Mouse (Mus musculus) midbrain, embryonic 16.5 days (tissue): ENCODE results near the gene Trim17. TPM values are rescaled to one million over a fixed set of nuclear protein-coding genes. Genes with fewer than 3 reads are reported as not detected.

ENCODE experiments used
- ATAC-seq: fragments of 200-750 bp; cut with Nextera tagmentation; 2 replicates; pipeline ENCODE4 v1.8.0; 2017; ENCODE audit warnings: moderate TSS enrichment
- H3K27ac ChIP-seq: fragments of 300-500 bp; sonication (generic); 2 replicates; pipeline ENCODE4 v1.5.1; 2014; ENCODE audit warnings: mild to moderate bottlenecking, low read length, mixed read lengths
- H3K27me3 ChIP-seq: fragments of 300-500 bp; sonication (generic); 2 replicates; pipeline ENCODE4 v1.6.1; 2014; ENCODE audit warnings: low read depth, low read length, mixed read lengths; ENCODE audit not compliant: control insufficient read depth, insufficient read depth
- H3K36me3 ChIP-seq: fragments of 300-500 bp; sonication (generic); 2 replicates; pipeline ENCODE4 v1.6.1; 2014; ENCODE audit warnings: mild to moderate bottlenecking, low read length, moderate library complexity, mixed read lengths; ENCODE audit not compliant: control insufficient read depth, insufficient read depth
- H3K4me1 ChIP-seq: fragments of 300-500 bp; sonication (generic); 2 replicates; pipeline ENCODE4 v1.6.1; 2014; ENCODE audit warnings: mild to moderate bottlenecking, low read length, mixed read lengths; ENCODE audit not compliant: control insufficient read depth, insufficient read depth
- H3K4me2 ChIP-seq: fragments of 300-500 bp; sonication (generic); 2 replicates; pipeline ENCODE4 v1.6.1; 2014; ENCODE audit warnings: mild to moderate bottlenecking, low read length, mixed read lengths
- H3K4me3 ChIP-seq: fragments of 300-500 bp; sonication (generic); 2 replicates; pipeline ENCODE4 v1.5.1; 2014; ENCODE audit warnings: low read depth, mild to moderate bottlenecking, low read length, moderate library complexity, mixed read lengths
- H3K9ac ChIP-seq: fragments of 300-500 bp; sonication (generic); 2 replicates; pipeline ENCODE4 v1.6.1; 2014; ENCODE audit warnings: low read depth, low read length, mixed read lengths
- H3K9me3 ChIP-seq: fragments of 300-500 bp; sonication (generic); replicated peaks from 2 replicates; pipeline ENCODE4 v1.6.1; 2014; ENCODE audit warnings: mild to moderate bottlenecking, low read length, mixed read lengths; ENCODE audit not compliant: control insufficient read depth, poor library complexity, severe bottlenecking
- WGBS: fragments of 180-500 bp; shearing (Covaris S2); extraction: QIAGEN DNeasy Blood & Tissue Kit; methylation state at CpG from one replicate; pipeline ENCODE4 v1.1.7; 2014; 5-methylcytosine and 5-hydroxymethylcytosine counted together
- microRNA-seq: library from miRNA; unstranded; fragments of <30 nt; microRNA quantifications from one replicate; pipeline ENCODE4, GENCODE M21; 2017
- polyA plus RNA-seq: library from polyadenylated mRNA; unstranded; fragments of >200 nt; fragmentation: Nextera tagmentation; extraction: Ambion mirVana; gene quantifications from 2 replicates; pipeline ENCODE4 v1.2.1, GENCODE M21; 2015

Trim17 gene
- polyA plus RNA-seq, 1 experiment from 2014 or later = 2.1 TPM

DNA sequence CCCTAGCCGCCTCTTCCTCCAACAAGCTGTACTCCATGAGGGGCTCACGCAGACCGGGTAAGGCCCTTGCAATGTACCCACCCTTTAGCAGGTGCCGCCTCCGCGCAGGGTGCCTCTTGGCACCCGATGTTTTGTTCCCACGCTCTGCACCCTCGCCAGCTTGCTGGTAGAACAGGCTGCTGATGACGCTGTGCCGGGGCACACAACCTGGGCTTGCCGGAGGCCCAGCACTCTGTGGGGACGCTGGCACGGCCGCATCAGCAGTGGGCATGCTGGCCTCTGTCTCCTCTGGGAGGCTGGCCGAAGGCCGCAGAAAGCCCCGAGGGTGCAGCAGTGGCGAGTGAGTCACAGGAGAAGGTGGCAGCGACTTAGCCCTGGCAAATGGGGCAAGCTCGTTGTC is 46.1 kb downstream of the Trim17 start:
- H3K4me2 ChIP-seq = no peak overlapping the region
- H3K9me3 ChIP-seq = no peaks in the 10 kb centered on the region
- H3K27me3 ChIP-seq = peaks cover 2% of the 10 kb centered on the region; the same call in 1 of the 2 replicates
- no peaks in the 10 kb centered on the region for H3K4me1 ChIP-seq
- H3K4me3 ChIP-seq = no peak overlapping the region
- no peak overlapping the region for H3K27ac ChIP-seq
- 94% methylated on average over 21 of the region's 21 CpGs for WGBS
- no peak overlapping the region for H3K9ac ChIP-seq
- no peaks in the 10 kb centered on the region for H3K36me3 ChIP-seq
- no peak for ATAC-seq

DNA sequence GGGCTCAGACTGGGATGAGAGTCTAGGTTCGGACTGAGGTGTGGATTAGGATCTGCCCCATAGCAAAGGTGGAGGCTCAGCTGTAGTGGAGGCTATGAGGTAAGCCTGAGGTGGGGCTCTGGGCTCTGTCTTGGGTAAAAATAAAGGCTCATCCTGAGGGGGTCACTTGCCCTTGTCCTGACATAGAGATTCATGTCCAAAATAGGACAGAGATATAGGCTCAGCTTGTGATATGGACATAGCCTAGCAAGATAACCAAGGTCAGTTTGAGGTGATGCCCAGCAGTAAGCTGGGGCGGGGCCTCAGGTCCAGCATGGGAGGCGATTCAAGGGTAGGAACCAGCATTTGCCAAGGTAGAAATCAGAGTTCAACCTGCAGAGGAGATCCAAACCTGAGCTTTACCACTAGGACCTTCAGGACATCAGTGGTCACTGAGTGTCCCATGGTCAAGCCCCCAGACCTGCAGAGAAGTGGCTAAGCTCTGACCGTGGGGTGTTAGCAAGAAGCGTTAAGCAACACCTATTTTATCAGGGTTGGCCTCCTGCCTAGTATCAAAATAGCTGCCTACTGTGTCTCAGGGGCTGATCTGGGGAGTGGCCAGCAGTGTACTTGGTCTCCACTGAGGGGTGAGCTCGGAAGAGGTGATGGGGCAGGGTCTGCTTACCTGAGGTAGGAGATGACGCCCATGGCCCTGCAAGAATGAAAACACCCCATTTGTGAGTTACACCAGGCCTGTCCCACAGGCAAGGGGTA is 48.0 kb downstream of the Trim17 start:
- Histone ChIP-seq H3K27me3 (no peaks in the 10 kb centered on the region), H3K9me3 (no peaks in the 10 kb centered on the region), H3K4me1 (no peaks in the 10 kb centered on the region), H3K4me3 (no peak overlapping the region), H3K9ac (no peak overlapping the region), H3K36me3 (no peaks in the 10 kb centered on the region), H3K27ac (no peak overlapping the region), H3K4me2 (no peak overlapping the region)
- ATAC-seq = no peak
- 83% methylated on average over 7 of the region's 7 CpGs for WGBS

- Histone ChIP-seq H3K27me3 (no peaks in the 10 kb centered on the region), H3K4me3 (no peak overlapping the region), H3K4me2 (no peak overlapping the region), H3K9ac (no peak overlapping the region), H3K4me1 (no peaks in the 10 kb centered on the region), H3K9me3 (no peaks in the 10 kb centered on the region), H3K27ac (no peak overlapping the region), H3K36me3 (no peaks in the 10 kb centered on the region)
- WGBS = 32% methylated on average over 9 of the region's 9 CpGs
- ATAC-seq = no peak
Measured at GRCm38 (mm10) chr11:59015052-59015451, 60.6 kb downstream of the Trim17 start.

Small RNA genes within 50 kb of the gene (microRNA-seq; reads per million reads assigned to microRNA genes)
- not detected for gene Gm44313

Other genes starting within 250 kb of the Trim17 start
- gene Olfr318, start 230.7 kb upstream of the Trim17 start, polyA plus RNA-seq = not detected in 2 replicates
- 0.10 and 0.13 TPM in 2 replicates for gene Olfr317, start 215.5 kb upstream of the Trim17 start, polyA plus RNA-seq
- not detected in 2 replicates for gene Olfr316, start 202.0 kb upstream of the Trim17 start, polyA plus RNA-seq
- gene Olfr315, start 181.5 kb upstream of the Trim17 start, polyA plus RNA-seq = not detected in 2 replicates
- gene Olfr314, start 171.7 kb upstream of the Trim17 start, polyA plus RNA-seq = not detected in 2 replicates
- 13.6 and 15.3 TPM in 2 replicates for gene Fam183b, start 152.7 kb upstream of the Trim17 start, polyA plus RNA-seq
- gene Olfr313, start 139.7 kb upstream of the Trim17 start, polyA plus RNA-seq = not detected in 2 replicates
- not detected in 2 replicates for gene Olfr312, start 125.4 kb upstream of the Trim17 start, polyA plus RNA-seq
- gene Olfr311, start 115.4 kb upstream of the Trim17 start, polyA plus RNA-seq = not detected in 2 replicates
- gene Gm12258, start 107.5 kb upstream of the Trim17 start, polyA plus RNA-seq = 24.7 and 26.1 TPM in 2 replicates
- gene 2810021J22Rik, start 87.5 kb upstream of the Trim17 start, polyA plus RNA-seq = 13.9 and 15.0 TPM in 2 replicates
- gene Zfp39, start 50.5 kb upstream of the Trim17 start, polyA plus RNA-seq = 6.8 and 8.1 TPM in 2 replicates
- gene Btnl10, start 36.8 kb upstream of the Trim17 start, polyA plus RNA-seq = not detected in 2 replicates
- 550 and 556 TPM in 2 replicates for gene Rnf187, start 15.8 kb upstream of the Trim17 start, polyA plus RNA-seq
- gene Hist3h2ba, start 5.8 kb upstream of the Trim17 start, polyA plus RNA-seq = 345 and 399 TPM in 2 replicates
- gene Hist3h2a, start within 50 bp of the Trim17 start, polyA plus RNA-seq = 107 and 115 TPM in 2 replicates
- 19.5 and 22.3 TPM in 2 replicates for gene Trim11, start 23.4 kb downstream of the Trim17 start, polyA plus RNA-seq
- gene Obscn, start 181.7 kb downstream of the Trim17 start, polyA plus RNA-seq = 0.29 and 0.36 TPM in 2 replicates
- 7.3 and 7.6 TPM in 2 replicates for gene Iba57, start 209.1 kb downstream of the Trim17 start, polyA plus RNA-seq
- gene Gjc2, start 228.5 kb downstream of the Trim17 start, polyA plus RNA-seq = 0.21 and 0.30 TPM in 2 replicates
- gene Guk1, start 237.5 kb downstream of the Trim17 start, polyA plus RNA-seq = 242 and 261 TPM in 2 replicates
- gene Mrpl55, start 247.8 kb downstream of the Trim17 start, polyA plus RNA-seq = 80.3 and 91.1 TPM in 2 replicates